Mouse (Mus musculus) MEL (cell line): ENCODE measurements around the gene Gm49336. TPM values are rescaled to one million over a fixed set of nuclear protein-coding genes. Genes with fewer than 3 reads are reported as not detected.

Source experiments
- DNase-seq: peaks from one replicate; pipeline ENCODE4 v3.0.0; 2011; ENCODE audit warnings: low read depth, low spot score
- H3K27ac ChIP-seq: 2 replicates; pipeline ENCODE4 v1.5.1; 2012; ENCODE audit warnings: low read depth, mild to moderate bottlenecking, control low read depth, low read length, moderate library complexity; ENCODE audit not compliant: control insufficient read depth
- H3K27me3 ChIP-seq, 2 experiments: fragments of 150-350 bp in 1 of 2; sonication (generic) in 1 of 2; 2 replicates each; pipeline ENCODE4 v1.6.1; 2012; ENCODE audit warnings: low read length in 2 of 2, mild to moderate bottlenecking in 2 of 2, improper control_type of control experiment in 1 of 2, moderate library complexity in 1 of 2; ENCODE audit not compliant: insufficient read depth in 2 of 2, control insufficient read depth in 1 of 2
- H3K36me3 ChIP-seq, 2 experiments: 2 replicates each; pipeline ENCODE4 v1.6.1; 2012 to 2014; ENCODE audit warnings: low read length in 2 of 2, improper control_type of control experiment in 1 of 2, inconsistent platforms in 1 of 2, mild to moderate bottlenecking in 1 of 2; ENCODE audit not compliant: insufficient read depth in 2 of 2, control insufficient read depth in 1 of 2
- H3K4me1 ChIP-seq, 2 experiments: fragments of 150-350 bp in 1 of 2; sonication (generic) in 1 of 2; 2 replicates each; pipeline ENCODE4 v1.6.1; 2012; ENCODE audit warnings: low read length in 2 of 2, improper control_type of control experiment in 1 of 2, mild to moderate bottlenecking in 1 of 2; ENCODE audit not compliant: insufficient read depth in 2 of 2, control insufficient read depth in 1 of 2
- H3K4me3 ChIP-seq, 2 experiments: fragments of 150-350 bp in 1 of 2; sonication (generic) in 1 of 2; 2 replicates each; pipeline ENCODE4 v1.5.1; 2012; ENCODE audit warnings: low read depth in 2 of 2, low read length in 2 of 2, mild to moderate bottlenecking in 2 of 2, moderate library complexity in 2 of 2, control low read depth in 1 of 2, improper control_type of control experiment in 1 of 2; ENCODE audit not compliant: control insufficient read depth in 1 of 2, insufficient read depth in 1 of 2
- H3K79me2 ChIP-seq: 2 replicates; pipeline ENCODE4 v1.6.1; 2012; ENCODE audit warnings: mild to moderate bottlenecking, low read length, moderate library complexity; ENCODE audit not compliant: control insufficient read depth, poor library complexity, insufficient read depth
- H3K9ac ChIP-seq: 2 replicates; pipeline ENCODE4 v1.6.1; 2012; ENCODE audit warnings: low read depth, mild to moderate bottlenecking, control low read depth, low read length, moderate library complexity; ENCODE audit not compliant: control insufficient read depth, poor library complexity, severe bottlenecking
- H3K9me3 ChIP-seq: fragments of 150-350 bp; sonication (generic); replicated peaks from 2 replicates; pipeline ENCODE4 v1.6.1; 2012; ENCODE audit warnings: mild to moderate bottlenecking, low read length, improper control_type of control experiment, moderate library complexity; ENCODE audit not compliant: insufficient read depth
- CHD2 ChIP-seq: IDR thresholded peaks from 2 replicates; pipeline ENCODE4 v1.6.1; 2011; ENCODE audit warnings: low read length, improper control_type of control experiment
- ELF1 ChIP-seq: IDR thresholded peaks from 2 replicates; pipeline ENCODE4 v1.6.1; 2014; ENCODE audit warnings: low read depth, mild to moderate bottlenecking, inconsistent platforms, low read length, improper control_type of control experiment, moderate library complexity
- EP300 ChIP-seq, 2 experiments: IDR thresholded peaks; 2 replicates each; pipeline ENCODE4 v1.6.1; 2011; ENCODE audit warnings: improper control_type of control experiment in 2 of 2, low read length in 2 of 2, low read depth in 1 of 2, mild to moderate bottlenecking in 1 of 2
- GATA1 ChIP-seq: IDR thresholded peaks from 2 replicates; pipeline ENCODE4 v1.6.1; 2011; ENCODE audit warnings: low read depth, low read length, improper control_type of control experiment
- HCFC1 ChIP-seq: IDR thresholded peaks from 2 replicates; pipeline ENCODE4 v1.6.1; 2012; ENCODE audit warnings: low read depth, mild to moderate bottlenecking, inconsistent platforms, low read length, improper control_type of control experiment, moderate library complexity
- JUND ChIP-seq: IDR thresholded peaks from 2 replicates; pipeline ENCODE4 v1.6.1; 2011; ENCODE audit warnings: low read depth, mild to moderate bottlenecking, improper control_type of control experiment, low read length
- KAT2A ChIP-seq: conservative IDR thresholded peaks from 2 replicates; pipeline ENCODE4 v1.6.1; 2012; ENCODE audit warnings: low read depth, low read length, improper control_type of control experiment, inconsistent platforms
- MAX ChIP-seq: IDR thresholded peaks from 2 replicates; pipeline ENCODE4 v1.6.1; 2011; ENCODE audit warnings: low read length, improper control_type of control experiment
- MAZ ChIP-seq: IDR thresholded peaks from 2 replicates; pipeline ENCODE4 v1.6.1; 2012; ENCODE audit warnings: low read depth, mild to moderate bottlenecking, inconsistent platforms, low read length, improper control_type of control experiment
- MEF2A ChIP-seq: IDR thresholded peaks from 2 replicates; pipeline ENCODE4 v1.6.1; 2014; ENCODE audit warnings: low read depth, mild to moderate bottlenecking, inconsistent platforms, low read length, improper control_type of control experiment; ENCODE audit not compliant: poor library complexity, insufficient replicate concordance, severe bottlenecking; ENCODE audit errors: extremely low read depth
- MYB ChIP-seq: IDR thresholded peaks from 2 replicates; pipeline ENCODE4 v1.6.1; 2011; ENCODE audit warnings: mild to moderate bottlenecking, low read depth, low read length, improper control_type of control experiment
- MYC ChIP-seq: IDR thresholded peaks from 2 replicates; pipeline ENCODE4 v1.6.1; 2011; ENCODE audit warnings: low read depth, mild to moderate bottlenecking, low read length, improper control_type of control experiment, moderate library complexity
- NRF1 ChIP-seq: IDR thresholded peaks from 2 replicates; pipeline ENCODE4 v1.6.1; 2014; ENCODE audit warnings: low read depth, mild to moderate bottlenecking, inconsistent platforms, low read length, improper control_type of control experiment, moderate library complexity; ENCODE audit not compliant: poor library complexity, insufficient read depth, severe bottlenecking
- POLR2AphosphoS2 ChIP-seq: IDR thresholded peaks from 2 replicates; pipeline ENCODE4 v1.6.1; 2011; ENCODE audit warnings: low read length, improper control_type of control experiment
- SIN3A ChIP-seq: IDR thresholded peaks from 2 replicates; pipeline ENCODE4 v1.6.1; 2012; ENCODE audit warnings: low read length, improper control_type of control experiment, inconsistent platforms
- SMC3 ChIP-seq: IDR thresholded peaks from 2 replicates; pipeline ENCODE4 v1.6.1; 2011; ENCODE audit warnings: low read depth, low read length, improper control_type of control experiment
- TCF12 ChIP-seq: IDR thresholded peaks from 2 replicates; pipeline ENCODE4 v1.6.1; 2014; ENCODE audit warnings: low read depth, mild to moderate bottlenecking, inconsistent platforms, low read length, improper control_type of control experiment, moderate library complexity
- USF2 ChIP-seq, 2 experiments: IDR thresholded peaks; 2 replicates each; pipeline ENCODE4 v1.6.1; 2011 to 2012; ENCODE audit warnings: improper control_type of control experiment in 2 of 2, low read length in 2 of 2, borderline replicate concordance in 1 of 2, inconsistent platforms in 1 of 2, low read depth in 1 of 2, mild to moderate bottlenecking in 1 of 2; ENCODE audit not compliant: insufficient read depth in 1 of 2
- ZC3H11A ChIP-seq: IDR thresholded peaks from 2 replicates; pipeline ENCODE4 v1.6.1; 2012; ENCODE audit warnings: low read depth, mild to moderate bottlenecking, inconsistent platforms, low read length, improper control_type of control experiment
- ZMIZ1 ChIP-seq: IDR thresholded peaks from 2 replicates; pipeline ENCODE4 v1.6.1; 2012; ENCODE audit warnings: low read depth, mild to moderate bottlenecking, inconsistent platforms, low read length, improper control_type of control experiment, moderate library complexity
- polyA plus RNA-seq, 2 experiments: library from polyadenylated mRNA; stranded (reverse) in 1 of 2; unstranded in 1 of 2; fragments of >175 nt in 1 of 2; fragments of >200 nt in 1 of 2; gene quantifications; 2 replicates each; pipeline versions ENCODE4 v1.2.1 to v1.2.4; 2012; ENCODE audit warnings: low replicate concordance in 2 of 2, low read depth in 1 of 2; ENCODE audit not compliant: insufficient read length in 2 of 2, insufficient read depth in 1 of 2, missing spikeins in 1 of 2
- total RNA-seq: library from RNA; depleted of rRNA; stranded (reverse); fragments of 300-350 nt; gene quantifications from 2 replicates; pipeline ENCODE4 v1.2.3, GENCODE M21; 2012

Gm49336 gene
- total and polyA plus RNA-seq, 3 experiments, result 37.1 to 87.9 (median 59.9) TPM

DNA sequence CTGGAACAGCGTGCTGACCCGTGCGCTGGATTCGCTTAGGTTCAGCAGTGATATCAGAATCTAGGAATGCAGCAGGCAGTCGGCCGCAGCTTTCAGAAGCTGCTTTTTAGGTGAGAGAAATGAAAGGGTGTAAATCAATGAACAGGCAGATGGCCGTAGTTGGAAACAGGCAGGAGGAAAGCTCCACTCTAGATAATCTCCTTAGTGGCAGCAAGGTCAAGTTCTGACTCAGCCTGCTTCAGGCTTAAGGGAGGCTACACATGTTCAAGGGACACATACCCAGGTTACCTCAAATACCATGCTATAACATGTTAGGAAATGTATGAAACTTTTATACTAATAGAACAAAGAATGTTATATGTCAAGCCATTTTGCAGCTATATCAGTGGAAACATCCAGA is 11.0 kb upstream of the Gm49336 start:
- TF ChIP-seq SMC3, result no peak
- TF ChIP-seq ZMIZ1, result no peak
- no peak for TF ChIP-seq MAZ
- TF ChIP-seq MAX, result no peak
- no peak for TF ChIP-seq SIN3A
- no peak for TF ChIP-seq JUND

DNA sequence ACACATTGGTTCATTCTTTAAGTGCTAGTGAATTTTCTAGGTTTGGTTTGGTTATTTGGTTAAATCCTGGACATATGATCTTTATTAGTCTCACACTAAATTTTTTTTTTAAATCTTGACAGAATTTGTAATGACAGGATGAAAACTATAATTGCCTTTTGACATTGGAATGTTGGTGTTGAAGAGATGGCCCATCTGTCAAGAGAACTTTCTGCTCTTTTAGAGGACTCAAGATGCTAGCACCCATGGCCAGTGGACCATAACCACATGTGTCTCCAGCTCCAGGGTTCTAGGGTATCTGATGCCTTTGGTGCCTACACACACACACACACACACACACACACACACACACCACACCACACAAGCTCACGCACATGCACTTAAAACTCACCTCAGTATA is 6.5 kb upstream of the Gm49336 start:
- H3K27ac ChIP-seq, result no peak overlapping the region

More for the DNA sequence above, 11.0 kb upstream of the Gm49336 start:
- Histone ChIP-seq H3K27ac (no peak overlapping the region), H3K9me3 (no peaks in the 10 kb centered on the region), H3K36me3 (peaks cover 0 to 7% of the 10 kb centered on the region in 2 experiments; a peak in 2 of 4 replicates), H3K4me1 (peaks cover 0 to 9% of the 10 kb centered on the region in 2 experiments; a peak in 2 of 4 replicates), H3K4me3 (no peak overlapping the region), H3K9ac (no peak overlapping the region), H3K79me2 (peaks cover 12% of the 10 kb centered on the region), H3K27me3 (no peaks in the 10 kb centered on the region)
- no peak for DNase-seq

GRCm38 (mm10) chr14:60257101-60257500 is 5.8 kb upstream of the Gm49336 start:
- H3K27me3 ChIP-seq, result no peaks in the 10 kb centered on the region
- TF ChIP-seq ZC3H11A (no peak), MYB (no peak), MAZ (no peak), USF2 (IDR thresholded peaks at IDR 0.05; ENCODE audit: borderline replicate concordance in 1 of 2, insufficient read depth in 1 of 2, low read depth in 1 of 2, low read length in 2 of 2) (no peak), EP300 (IDR thresholded peaks at IDR 0.05; ENCODE audit: low read depth in 1 of 2, low read length in 2 of 2) (no peak), ELF1 (no peak), CHD2 (no peak), JUND (no peak)
- DNase-seq, result no peak
- H3K36me3 ChIP-seq, result peaks cover 0 to 28% of the 10 kb centered on the region in 2 experiments; a peak in 2 of 4 replicates
- H3K27ac ChIP-seq, result no peak overlapping the region
- H3K4me3 ChIP-seq, result no peak overlapping the region
- peaks cover 5% of the 10 kb centered on the region for H3K79me2 ChIP-seq
- no peaks in the 10 kb centered on the region for H3K9me3 ChIP-seq
- no peak overlapping the region for H3K9ac ChIP-seq
- H3K4me1 ChIP-seq, result peaks cover 29 to 34% of the 10 kb centered on the region in 2 experiments

More for the DNA sequence above, 6.5 kb upstream of the Gm49336 start:
- H3K79me2 ChIP-seq, result no peaks in the 10 kb centered on the region
- peaks cover 0 to 24% of the 10 kb centered on the region in 2 experiments; a peak in 2 of 4 replicates for H3K36me3 ChIP-seq
- DNase-seq, result no peak
- no peaks in the 10 kb centered on the region for H3K27me3 ChIP-seq
- no peak overlapping the region for H3K4me3 ChIP-seq
- TF ChIP-seq MYC (no peak), EP300 (IDR thresholded peaks at IDR 0.05; ENCODE audit: low read depth in 1 of 2, low read length in 2 of 2) (no peak), SMC3 (no peak), NRF1 (no peak), KAT2A (no peak), MEF2A (no peak), ELF1 (no peak), GATA1 (no peak), HCFC1 (no peak), SIN3A (no peak), CHD2 (no peak), POLR2AphosphoS2 (no peak), TCF12 (no peak), MAZ (no peak)
- no peaks in the 10 kb centered on the region for H3K9me3 ChIP-seq
- H3K4me1 ChIP-seq, result peaks cover 27 to 30% of the 10 kb centered on the region in 2 experiments
- H3K9ac ChIP-seq, result no peak overlapping the region
